Mouse (Mus musculus) lung, postnatal 4 days (tissue): ENCODE results near the gene Zscan12.
A peak's percentile ranks its signal among the peaks of the same experiment; 100 is the strongest.

Source experiments
- DNase-seq, 2 experiments: peaks; one replicate each; pipeline ENCODE4 v3.0.0; 2021

The Zscan12 gene

DNA sequence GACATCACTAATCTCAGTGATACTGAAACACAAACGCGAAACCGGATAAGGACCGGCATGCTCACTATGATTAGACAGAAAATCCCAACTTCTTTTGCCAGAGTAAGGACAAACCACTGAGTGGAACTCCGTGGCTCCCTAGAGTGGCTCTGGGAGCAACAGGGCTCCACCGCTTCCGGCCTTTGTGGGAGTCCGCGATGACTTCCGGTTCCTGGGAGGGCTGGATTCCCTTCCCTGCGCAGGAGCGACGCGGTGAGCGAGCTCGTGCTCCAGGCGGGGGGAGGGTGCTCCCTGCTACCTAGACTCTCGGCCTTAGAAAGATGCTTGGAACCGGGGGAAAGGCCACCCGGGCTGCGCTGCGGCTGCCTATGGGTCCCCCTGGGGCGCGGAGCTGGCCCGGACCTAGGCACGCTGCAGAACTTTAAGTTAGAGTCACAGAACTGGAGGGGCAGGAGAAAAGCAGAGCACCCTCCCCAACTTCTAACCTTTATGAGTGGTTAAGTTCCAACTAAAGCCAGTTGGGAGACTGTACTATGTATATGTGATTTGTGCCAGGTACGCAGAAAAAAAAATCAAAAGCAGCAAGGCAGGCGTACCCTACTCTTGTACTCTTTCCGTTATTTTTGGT, at the start of gene Zscan12:
Zscan12 (plus strand) TSS at position 200 of the 628 bp plus-strand sequence.
- DNase-seq, result peak; percentile 90 to 94

DNA sequence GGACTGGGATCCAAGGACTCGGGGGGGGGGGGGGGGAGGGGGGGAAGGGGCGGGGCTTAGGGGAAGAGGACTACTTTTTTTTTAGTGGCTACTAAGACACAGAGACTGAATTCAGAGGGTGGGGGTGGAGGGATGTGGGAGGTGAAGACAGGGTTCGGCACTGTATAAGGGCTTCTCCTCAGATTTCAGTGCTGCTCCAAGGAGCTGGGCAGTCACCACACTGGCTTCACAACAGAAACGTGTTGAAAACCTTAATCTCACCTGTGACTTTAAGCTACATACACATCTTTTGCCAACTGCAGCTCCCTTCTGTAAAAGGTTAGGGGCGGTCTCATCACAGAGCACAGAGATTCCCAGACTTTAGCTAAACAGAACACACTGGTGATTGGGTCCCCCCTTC, 49.8 kb upstream of the Zscan12 start:
- no peak for DNase-seq

DNA sequence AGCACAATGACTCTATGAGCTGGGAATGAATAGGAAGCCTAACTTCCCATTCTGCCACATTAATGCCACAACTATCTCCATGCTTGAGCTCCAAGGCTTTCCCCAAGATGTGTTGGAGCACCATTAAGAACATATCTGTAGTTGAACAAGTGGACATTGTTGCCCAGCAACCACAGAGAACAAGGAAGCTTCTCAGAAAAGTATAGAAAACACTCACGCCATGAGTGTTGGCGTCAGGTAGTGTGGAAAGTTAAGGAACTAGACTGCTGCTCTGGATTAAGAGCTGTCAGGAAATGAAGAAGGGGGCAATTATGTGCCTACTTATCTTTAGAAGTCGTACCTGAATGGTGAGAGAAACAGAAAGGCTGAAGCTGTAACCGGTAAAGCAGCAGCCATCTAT, 48.7 kb upstream of the Zscan12 start:
- DNase-seq, result no peak

DNA sequence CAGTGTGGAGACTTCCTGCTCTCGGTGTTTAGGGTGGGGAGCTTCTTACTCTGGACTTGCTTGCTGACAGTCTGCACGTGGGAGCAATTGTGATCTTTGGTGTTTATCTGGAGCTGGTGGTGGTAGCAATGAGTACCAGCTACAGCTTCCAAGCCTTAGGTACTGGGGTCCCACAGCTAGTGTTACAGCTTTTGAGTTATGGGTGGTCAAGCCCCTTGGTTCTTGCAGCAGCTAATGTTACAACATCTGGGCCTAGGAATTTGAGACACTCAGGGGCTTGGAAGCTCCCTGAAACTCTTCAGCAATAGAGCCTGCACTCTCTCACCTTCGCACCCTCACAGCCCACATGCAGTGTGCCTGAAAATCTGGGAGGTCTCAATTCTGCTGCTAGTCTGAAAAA, 42.4 kb upstream of the Zscan12 start:
- no peak for DNase-seq

DNA sequence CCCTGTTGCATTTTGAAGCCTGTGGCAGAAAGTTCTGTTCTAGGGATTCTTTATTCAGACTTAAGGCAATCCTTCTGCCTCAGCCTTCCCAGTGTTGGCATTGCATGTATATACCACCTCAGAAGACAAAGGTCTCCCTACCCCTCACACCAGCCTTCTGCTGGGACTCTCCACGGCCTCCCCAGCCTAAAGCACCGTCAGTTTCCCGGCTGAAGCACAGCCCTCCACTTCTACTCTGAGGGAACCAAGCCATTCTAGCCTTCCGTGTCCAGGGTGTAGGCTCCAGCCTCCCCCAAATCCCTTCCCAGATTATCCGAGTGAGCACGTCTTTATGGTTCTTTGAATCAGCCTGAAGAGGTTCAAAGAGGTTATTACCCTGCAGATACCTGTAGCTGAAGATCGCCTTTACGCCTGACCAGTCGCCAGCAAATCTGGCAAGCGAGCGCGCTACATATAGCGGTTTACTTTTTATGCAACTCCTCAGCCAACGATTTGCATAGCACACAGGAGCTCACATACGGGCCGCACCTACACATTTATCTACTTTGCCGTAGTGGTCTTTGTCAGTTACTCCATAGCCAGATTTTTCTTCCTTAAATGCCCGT, 40.6 kb upstream of the Zscan12 start:
- DNase-seq, result no peak

DNA sequence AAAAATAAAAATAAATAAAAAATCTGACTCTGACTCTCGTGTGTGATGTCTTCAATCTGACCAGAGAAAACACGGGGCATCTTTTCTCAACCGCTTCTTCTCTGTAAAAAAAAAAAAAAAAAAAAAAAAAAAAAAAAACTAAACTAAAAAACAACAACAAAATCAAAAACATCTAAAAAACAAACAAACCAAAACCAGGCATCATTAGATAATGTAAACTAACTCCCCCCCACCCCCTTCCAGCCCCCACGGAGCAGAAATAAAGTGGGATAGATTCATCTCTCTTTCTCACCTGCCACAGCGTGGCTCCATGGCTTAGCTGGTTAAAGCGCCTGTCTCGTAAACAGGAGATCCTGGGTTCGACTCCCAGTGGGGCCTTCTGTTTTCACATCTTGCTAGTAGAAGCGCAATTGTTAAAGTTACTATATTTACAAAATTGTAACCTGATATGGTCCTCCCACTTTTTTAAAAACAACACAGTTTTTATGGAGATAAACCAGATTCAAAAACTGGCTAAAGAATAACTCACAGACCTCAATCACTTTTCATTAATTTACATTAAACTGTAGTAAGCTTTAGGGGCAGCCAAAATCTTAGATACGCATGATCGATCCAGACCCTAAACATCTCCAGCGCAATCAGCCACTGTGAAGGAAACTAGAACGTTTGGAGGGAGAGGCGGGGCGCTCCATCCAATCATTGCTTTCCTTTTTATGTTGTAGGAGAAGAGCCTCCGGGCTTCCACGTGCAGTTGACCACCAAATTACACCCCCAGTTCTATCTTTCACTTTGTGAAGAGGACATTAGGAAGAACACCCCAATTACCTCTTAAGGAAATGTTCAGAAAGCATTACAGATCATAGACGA, 39.9 kb upstream of the Zscan12 start:
- DNase-seq, result no peak

DNA sequence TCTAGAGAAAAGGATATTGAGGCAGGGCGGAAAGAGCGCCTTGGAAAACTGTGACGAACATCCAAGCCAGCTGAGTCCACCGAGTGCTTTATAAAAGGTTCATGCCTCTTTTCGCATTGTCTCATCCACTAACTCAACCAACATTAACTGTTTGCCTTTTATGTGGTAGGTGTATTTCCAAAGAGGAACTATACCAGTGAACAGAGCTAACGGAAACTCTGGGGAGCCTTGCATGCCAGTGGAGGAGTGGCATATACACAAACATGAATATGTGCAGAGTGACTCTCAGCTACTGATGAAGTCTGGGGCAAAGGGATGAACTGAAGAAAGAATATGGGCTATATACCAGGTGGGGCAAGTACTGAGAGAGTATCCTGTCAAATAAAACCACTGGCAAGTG, 39.2 kb upstream of the Zscan12 start:
- no peak for DNase-seq

DNA sequence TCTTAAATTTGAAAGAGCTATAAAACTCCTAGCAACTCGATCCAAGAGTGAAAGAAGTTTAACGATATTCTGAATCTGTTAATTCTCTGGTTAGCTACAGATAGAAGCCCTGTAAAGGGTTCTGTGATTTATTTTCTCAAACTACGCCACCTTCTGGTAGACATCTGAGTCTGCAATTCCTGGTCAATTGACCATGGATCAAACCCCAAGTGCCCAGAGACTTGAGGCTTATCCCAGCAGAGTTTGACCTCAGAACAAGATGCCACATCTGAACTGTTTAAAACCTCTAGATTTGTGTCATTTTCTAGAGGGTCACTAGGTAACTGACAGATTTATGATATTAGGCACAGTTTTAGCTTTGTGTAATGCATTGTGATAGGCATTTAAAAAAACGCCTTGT, 36.4 kb upstream of the Zscan12 start:
- no peak for DNase-seq

DNA sequence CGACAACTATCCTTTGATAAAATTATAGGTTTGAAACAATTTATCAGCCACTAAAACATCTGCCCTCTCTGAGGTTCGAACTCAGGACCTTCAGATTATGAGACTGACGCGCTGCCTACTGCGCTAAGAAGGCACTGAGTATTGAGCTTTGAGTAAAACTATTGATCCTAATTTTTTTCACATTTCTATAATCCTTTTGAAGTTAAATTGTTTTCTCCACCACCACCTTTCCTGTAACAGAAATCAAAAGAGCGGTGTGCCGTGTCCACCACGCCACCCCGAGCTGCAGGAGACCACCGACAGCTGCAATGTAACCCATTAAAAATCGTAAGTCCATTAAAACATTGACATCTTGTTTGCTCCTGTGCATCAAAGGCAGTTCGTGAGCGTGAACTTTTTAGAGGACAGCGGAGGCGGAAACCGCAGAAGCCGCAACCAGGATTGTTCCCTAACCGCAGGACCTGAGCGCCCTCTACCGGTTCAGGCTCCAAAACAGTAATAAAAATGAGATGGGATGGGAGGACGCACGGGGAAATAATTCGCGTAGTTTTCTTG, 35.9 kb upstream of the Zscan12 start:
- DNase-seq, result peak; percentile 67 to 84

DNA sequence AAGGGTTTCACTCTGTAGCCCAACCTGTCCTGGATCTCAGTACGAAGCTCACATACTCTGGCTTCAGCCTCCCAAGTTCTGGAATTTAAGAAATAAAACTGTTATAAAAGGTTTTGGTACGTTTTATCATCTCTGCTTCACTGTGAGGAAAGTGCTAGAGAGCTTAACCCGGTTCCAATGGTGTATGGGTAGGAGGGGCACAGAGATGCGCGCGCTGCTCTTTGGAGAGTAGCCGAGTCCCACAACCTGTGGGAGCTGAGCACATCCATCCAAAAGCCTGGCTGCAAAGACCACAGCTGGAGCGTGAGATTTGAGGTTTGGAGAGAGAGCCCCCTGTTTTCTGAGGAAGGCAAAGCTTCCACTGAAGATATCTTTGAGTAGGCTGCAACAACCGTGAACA, 35.2 kb upstream of the Zscan12 start:
- DNase-seq, result no peak

DNA sequence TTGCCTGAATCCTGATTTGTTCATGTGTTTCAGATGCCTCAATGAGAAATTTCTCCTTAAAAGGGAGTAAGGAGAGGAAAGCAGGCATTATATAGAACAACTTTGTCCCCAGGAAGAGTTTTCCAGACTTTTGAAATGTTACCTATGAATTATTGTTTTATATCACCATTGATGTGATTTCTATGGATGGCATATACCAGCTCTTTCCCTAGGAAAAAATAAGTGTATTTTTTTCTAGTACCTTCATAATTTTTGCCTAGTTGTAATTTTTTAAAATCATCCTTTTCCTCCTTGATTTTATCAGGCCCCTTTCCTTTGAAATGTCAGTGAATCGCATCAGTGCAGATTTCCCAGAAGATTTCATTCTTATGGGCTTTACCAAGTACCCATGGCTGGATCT, 16.0 kb upstream of the Zscan12 start, which contains the start of gene Olfr1367:
Olfr1367 (plus strand) TSS at position 301 of the 400 bp plus-strand sequence.
- no peak for DNase-seq

DNA sequence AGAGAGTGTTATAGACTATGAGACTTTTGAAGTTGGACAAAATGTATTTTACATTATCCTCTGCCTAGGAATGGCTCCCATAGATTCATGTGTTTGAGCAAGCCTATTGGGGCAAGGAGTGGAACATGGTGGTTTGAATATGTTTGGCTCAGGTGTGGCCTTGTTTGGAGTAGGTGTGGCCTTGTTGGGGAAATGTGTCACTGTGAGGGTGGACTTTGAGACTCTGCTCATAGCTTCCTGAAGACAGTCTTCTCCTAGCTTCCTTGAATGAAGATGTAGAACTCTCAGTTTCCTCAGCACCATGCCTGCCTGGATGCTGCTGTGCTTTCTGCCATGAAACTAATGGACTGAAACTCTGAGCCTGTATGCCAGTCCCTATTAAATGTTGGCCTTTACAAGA, 12.0 kb upstream of the Zscan12 start:
- DNase-seq, result no peak

DNA sequence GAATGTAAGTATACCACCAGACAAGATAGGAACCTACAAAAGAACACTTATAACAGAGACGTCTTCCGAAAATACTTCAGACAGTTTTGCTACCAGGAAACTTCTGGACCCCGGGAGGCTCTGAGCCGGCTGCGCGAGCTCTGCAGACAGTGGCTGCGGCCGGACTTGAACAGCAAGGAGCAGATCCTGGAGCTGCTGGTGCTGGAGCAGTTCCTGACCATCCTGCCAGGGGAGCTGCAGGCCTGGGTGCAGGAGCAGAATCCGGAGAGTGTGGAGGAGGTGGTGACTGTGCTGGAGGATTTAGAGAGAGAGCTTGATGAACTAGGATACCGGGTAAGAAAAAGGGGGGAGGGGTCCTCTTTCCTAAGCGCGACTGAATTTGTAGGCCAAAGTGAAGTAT, 1.1 kb downstream of the Zscan12 start:
- peak in 1 of 2 experiments; percentile 28 for DNase-seq

DNA sequence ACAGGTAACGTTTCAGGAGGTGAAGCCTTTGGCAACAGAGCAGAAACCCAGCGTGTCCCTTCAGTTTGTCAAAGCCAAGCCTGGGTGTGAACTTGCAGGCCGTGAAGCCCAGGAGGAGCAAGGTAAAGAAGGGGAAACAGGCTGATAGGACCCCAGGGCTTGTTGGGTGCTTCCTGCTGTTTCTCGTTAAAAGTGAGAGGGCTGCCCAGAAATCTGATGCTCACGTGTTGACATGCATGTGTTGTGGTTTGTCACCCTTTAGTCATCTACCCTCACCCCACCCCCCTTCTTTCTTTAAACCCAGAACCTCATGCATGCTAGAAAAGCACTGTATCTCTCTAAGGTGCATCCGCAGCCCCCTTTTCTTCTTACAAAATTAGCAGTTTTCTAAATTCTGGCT, 4.0 kb downstream of the Zscan12 start:
- no peak for DNase-seq

DNA sequence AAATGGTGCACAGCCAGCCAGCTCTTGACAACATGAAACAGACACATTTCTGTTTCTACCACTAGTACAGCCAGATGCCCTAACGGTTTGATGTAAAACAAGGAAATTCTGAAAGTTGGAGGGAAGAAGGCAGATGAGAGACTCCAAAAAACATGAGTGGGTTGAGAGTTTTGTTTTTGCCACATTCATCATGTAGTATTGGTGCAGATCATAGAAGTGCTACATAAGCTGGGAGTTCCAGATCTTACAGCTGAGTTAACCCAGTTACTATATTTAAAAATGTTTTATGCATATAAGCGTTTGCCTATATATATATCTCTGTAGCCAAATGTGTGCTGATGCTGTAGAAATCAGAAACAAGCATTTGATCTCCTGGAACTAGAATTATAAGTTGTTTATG, 10.1 kb downstream of the Zscan12 start:
- DNase-seq, result no peak

DNA sequence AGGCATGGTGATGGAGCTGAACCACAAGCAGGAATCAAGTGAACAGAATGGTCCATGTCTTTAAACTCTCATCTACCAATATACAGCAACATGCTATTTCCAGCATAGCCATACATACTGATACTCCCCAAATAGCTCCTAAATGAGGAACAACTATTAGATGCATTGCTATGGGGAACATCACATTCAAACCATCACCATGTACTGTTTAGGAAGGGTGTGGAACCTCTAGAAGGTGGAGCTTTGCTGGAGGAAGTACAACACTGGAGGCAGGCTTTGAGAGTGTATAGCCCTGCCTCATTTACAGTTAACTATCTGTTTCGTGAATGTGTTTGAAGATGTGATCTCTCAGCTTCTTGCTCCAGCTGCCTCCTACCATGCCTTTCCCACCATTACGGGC, 15.2 kb downstream of the Zscan12 start:
- no peak for DNase-seq

DNA sequence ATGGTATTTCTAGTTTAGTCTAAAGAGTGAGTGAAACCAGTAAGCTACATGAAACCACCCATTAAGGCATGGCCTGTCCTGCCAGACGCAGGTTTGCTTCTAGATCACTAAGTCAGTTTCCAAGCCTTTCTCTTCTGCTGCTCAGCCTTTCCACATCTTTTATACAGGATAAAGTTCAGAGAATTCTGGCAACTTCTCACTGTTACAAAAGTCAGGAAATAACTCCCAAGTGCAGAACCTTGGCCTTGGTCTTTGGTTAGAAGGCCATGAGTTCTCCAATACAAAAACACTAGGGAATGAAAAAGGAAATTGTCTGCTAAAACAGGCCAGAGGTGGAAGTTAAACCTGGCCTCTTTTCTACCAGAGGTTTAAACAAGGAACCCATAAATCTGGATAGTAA, 32.6 kb downstream of the Zscan12 start:
- no peak for DNase-seq

DNA sequence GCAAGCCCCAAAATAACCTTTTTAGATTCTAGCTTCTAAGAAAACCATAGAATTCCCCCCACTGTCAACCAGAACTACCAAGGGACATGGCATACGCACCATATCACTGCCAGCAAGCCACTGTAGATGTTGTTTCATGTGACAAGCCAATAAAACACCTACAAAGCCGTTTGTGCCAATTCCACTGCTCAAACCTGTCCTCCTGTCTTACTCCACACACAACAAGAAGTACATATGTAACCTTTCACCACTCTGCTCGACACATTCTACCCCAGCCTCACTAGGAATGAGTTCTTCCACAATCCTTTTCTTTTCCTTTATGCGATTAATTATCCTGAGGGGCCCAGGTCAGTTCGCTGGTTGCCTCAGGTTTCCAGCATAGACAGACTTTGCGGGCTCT, 33.0 kb downstream of the Zscan12 start:
- no peak for DNase-seq

DNA sequence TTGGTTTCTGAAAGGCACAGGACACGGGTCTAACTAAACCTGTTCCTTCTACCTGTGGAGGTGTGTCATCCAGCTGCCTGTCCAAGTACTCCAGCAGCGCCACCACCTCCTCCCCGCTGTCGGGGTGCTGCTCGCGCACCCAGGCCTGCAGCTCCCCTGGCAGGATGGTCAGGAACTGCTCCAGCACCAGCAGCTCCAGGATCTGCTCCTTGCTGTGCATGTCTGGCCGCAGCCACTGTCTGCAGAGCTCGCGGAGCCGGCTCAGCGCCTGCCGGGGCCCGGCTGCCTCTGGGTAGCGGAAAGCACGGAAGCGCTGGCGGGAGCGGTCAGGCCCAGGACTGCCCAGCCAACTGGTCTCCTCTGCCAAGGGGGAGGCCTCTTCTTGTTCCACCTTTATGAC, 33.4 kb downstream of the Zscan12 start:
- peak; percentile 33 to 59 for DNase-seq

DNA sequence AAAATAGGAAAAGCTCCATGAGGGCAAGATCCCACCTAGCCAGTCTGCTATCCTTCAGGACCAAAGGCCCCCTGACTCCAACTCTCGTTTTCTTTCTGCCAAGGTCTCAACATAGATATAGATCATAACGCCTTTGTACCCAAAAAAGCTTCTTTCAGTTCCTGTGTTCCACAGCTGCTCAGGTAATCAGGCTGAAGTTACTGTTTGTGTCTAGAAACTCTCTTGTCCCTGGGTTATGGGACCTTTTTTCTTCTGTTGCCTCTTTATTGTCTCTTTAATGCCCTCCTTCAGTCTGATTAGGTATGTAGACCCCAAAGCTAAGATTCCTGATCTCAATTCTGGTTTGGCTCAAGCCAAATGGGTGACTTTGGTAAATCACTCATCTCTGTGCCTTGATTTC, 34.9 kb downstream of the Zscan12 start:
- no peak for DNase-seq

DNA sequence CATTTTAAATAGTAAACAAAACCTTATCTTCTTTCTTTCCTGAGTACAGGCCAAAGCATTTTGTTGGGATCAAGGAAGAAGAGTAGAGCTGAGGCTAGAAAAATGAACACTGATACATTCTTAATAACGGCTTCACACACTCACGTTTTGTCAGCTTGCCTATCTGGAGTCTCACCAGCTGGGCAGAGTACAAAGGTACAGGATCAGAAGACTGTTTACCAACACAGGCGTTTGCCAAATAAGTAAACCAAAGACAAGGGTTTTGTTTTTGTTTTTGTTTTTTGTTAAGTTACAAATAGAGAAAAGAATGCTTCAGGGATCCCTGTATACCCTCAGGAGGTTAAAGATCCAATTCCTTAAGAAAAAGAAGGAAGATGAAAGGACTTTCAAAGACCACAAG, 38.5 kb downstream of the Zscan12 start:
- DNase-seq, result no peak

DNA sequence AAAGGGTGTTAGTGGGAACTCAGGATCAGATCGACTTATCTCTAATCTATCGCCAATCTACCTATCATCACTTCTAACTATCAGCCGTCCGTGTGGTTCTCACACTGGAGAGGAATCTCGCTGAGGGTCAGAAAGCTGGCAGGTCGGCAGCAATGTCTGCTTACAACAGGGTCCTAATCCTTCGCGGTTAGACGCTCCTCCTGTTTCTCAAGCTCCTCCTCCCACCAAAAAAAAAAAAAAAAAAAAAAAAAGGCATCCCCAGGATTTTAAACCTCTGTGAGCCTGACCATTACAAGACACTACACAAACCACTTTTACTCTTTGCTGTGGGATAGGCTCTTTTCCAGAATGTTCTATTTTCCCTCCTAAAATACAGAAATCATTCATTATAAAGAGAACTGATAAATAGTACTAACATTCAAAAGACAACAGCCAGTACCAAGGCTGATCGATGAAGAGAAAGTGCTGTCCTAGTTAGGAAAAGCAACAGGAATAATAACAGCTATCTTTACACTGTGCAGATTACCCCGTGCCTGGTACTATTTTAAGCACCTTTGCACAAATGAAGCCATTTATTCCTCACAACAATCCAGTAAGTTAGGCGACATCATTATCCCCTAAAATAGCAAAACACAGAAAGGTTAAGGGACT, 39.1 kb downstream of the Zscan12 start:
- no peak for DNase-seq

DNA sequence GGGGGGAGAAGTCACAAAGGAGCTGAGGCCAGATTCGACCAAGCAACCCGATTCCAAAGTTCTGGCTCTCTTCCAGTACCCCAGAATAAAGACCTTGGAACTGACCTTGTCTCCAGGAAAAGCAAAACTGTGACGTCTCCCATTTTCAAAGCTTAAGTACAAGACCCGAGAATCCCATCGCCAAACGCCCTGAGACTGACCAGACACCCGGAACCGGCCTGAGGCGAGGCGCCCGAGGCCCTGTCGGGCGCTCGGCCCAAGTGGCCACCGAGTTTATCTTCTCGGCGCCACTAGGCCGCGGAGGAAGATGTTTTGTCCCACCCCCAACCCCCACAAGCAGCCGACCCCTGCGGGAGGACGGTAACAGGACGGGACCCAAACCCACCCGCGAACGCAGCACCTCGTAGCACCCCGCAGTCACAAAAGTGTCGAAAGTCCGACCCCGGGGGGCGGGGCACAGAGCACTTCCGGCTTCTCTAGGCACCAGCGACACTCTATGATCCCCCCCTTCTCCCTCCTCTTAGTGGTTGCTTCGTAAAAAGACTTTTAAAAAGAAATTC, 39.7 kb downstream of the Zscan12 start, which contains the start of gene Zkscan3:
Zkscan3 (minus strand) TSS at position 469 of the 560 bp plus-strand sequence.
- peak; percentile 87 to 89 for DNase-seq
